In genomic region chr17:47118010-47118409, GRCm38 (mm10) we compare ENCODE assay signal across 25 mouse cellular contexts.
"Had no signal": no experiment of that assay in that cellular context is flagged by ENCODE, and none has a peak within 500 bp of the region (broad histone marks: within the 10 kb centered on the region; RNA-seq: fewer than 3 reads in every experiment).

No protein-coding gene starts in this region.

- H3K4me2 ChIP-seq: heart, embryonic 12.5 days; hindbrain, embryonic 12.5 days; hindbrain, embryonic 14.5 days; intestine, embryonic 15.5 days; limb, embryonic 12.5 days; liver, embryonic 11.5 days; liver, embryonic 13.5 days had no signal

- H3K4me3 ChIP-seq: heart, adult 2 months; heart, embryonic 12.5 days; hindbrain, embryonic 10.5 days; hindbrain, embryonic 12.5 days; intestine, embryonic 15.5 days; layer of hippocampus, adult 2 months; left cerebral cortex, adult 2 months; limb, embryonic 10.5 days; limb, embryonic 12.5 days; liver, embryonic 13.5 days had no signal

- H3K27me3 ChIP-seq: heart, embryonic 12.5 days; hindbrain, embryonic 12.5 days; intestine, embryonic 15.5 days; limb, embryonic 12.5 days; liver, embryonic 13.5 days had no signal

- H3K9ac ChIP-seq: heart, embryonic 12.5 days; hindbrain, embryonic 12.5 days; hindbrain, embryonic 14.5 days; intestine, embryonic 15.5 days; limb, embryonic 12.5 days; liver, embryonic 13.5 days had no signal

- H3K27ac ChIP-seq: heart, adult 2 months; hindbrain, embryonic 10.5 days; hindbrain, embryonic 12.5 days; hindbrain, embryonic 14.5 days; intestine, embryonic 15.5 days; layer of hippocampus, adult 2 months; left cerebral cortex, adult 2 months; limb, embryonic 10.5 days; limb, embryonic 12.5 days; liver, embryonic 13.5 days had no signal

- H3K9me3 ChIP-seq: hindbrain, embryonic 10.5 days; hindbrain, embryonic 12.5 days; intestine, embryonic 15.5 days; limb, embryonic 10.5 days; limb, embryonic 12.5 days; liver, embryonic 13.5 days had no signal

- ATAC-seq: hindbrain, embryonic 16.5 days; inflammation-experienced regulatory T-cells, adult 6 months; intestine, embryonic 15.5 days; intestine, postnatal 0 days had no signal

- DNase-seq: gastrocnemius, postnatal 10 days; gastrocnemius, postnatal 25 days; heart, adult 2 months; heart, postnatal 10 days; heart, postnatal 4 days; kidney, adult 18-20 months; kidney, adult 8-10 months; kidney, postnatal 10 days; kidney, postnatal 25 days; kidney, postnatal 4 days; liver; liver, embryonic 13.5 days had no signal

- H3K36me3 ChIP-seq: heart, embryonic 12.5 days; hindbrain, embryonic 10.5 days; hindbrain, embryonic 12.5 days; intestine, embryonic 15.5 days; limb, embryonic 10.5 days; limb, embryonic 12.5 days; liver, embryonic 13.5 days had no signal

- H3K4me1 ChIP-seq: heart, embryonic 12.5 days; hindbrain, embryonic 10.5 days; hindbrain, embryonic 12.5 days; intestine, embryonic 15.5 days; limb, embryonic 10.5 days; limb, embryonic 12.5 days; liver, embryonic 13.5 days had no signal
